Mouse (Mus musculus) hindbrain, embryonic 11.5 days (tissue): ENCODE results near the gene Psmg4. TPM values are rescaled to one million over a fixed set of nuclear protein-coding genes. Genes with fewer than 3 reads are reported as not detected.
A peak's percentile ranks its signal among the peaks of the same experiment; 100 is the strongest.

Experiments
- ATAC-seq: fragments of 200-750 bp; cut with Nextera tagmentation; 2 replicates; pipeline ENCODE4 v1.8.0; 2017; ENCODE audit warnings: mild to moderate bottlenecking, moderate TSS enrichment, moderate library complexity; ENCODE audit not compliant: low FRiP score
- DNase-seq: peaks from one replicate; pipeline ENCODE4 v3.0.0-alpha.2; 2015; ENCODE audit warnings: low spot score
- H3K27ac ChIP-seq: fragments of 300-500 bp; sonication (generic); 2 replicates; pipeline ENCODE4 v1.5.1; 2014; ENCODE audit warnings: mild to moderate bottlenecking, low read depth, low read length
- H3K27me3 ChIP-seq: fragments of 300-500 bp; sonication (generic); 2 replicates; pipeline ENCODE4 v1.6.1; 2014; ENCODE audit warnings: mild to moderate bottlenecking, low read length, moderate library complexity, mixed read lengths; ENCODE audit not compliant: control insufficient read depth, insufficient read depth
- H3K36me3 ChIP-seq: fragments of 300-500 bp; sonication (generic); 2 replicates; pipeline ENCODE4 v1.6.1; 2014; ENCODE audit warnings: mild to moderate bottlenecking, low read length, moderate library complexity, mixed read lengths; ENCODE audit not compliant: control insufficient read depth, insufficient read depth
- H3K4me1 ChIP-seq: fragments of 300-500 bp; sonication (generic); replicated peaks from 2 replicates; pipeline ENCODE4 v1.6.1; 2014; ENCODE audit warnings: low read length, mixed read lengths; ENCODE audit not compliant: control insufficient read depth, insufficient read depth
- H3K4me2 ChIP-seq: fragments of 300-500 bp; sonication (generic); replicated peaks from 2 replicates; pipeline ENCODE4 v1.6.1; 2014; ENCODE audit warnings: mild to moderate bottlenecking, low read depth, low read length
- H3K4me3 ChIP-seq: fragments of 300-500 bp; sonication (generic); 2 replicates; pipeline ENCODE4 v1.5.1; 2014; ENCODE audit warnings: low read depth, low read length
- H3K9ac ChIP-seq: fragments of 300-500 bp; sonication (generic); 2 replicates; pipeline ENCODE4 v1.6.1; 2014; ENCODE audit warnings: low read depth, low read length
- H3K9me3 ChIP-seq: fragments of 300-500 bp; sonication (generic); 2 replicates; pipeline ENCODE4 v1.6.1; 2016; ENCODE audit warnings: low read length; ENCODE audit not compliant: control insufficient read depth
- WGBS: fragments of 180-500 bp; shearing (Covaris S2); extraction: QIAGEN DNeasy Blood & Tissue Kit; methylation state at CpG from one replicate; pipeline ENCODE4 v1.1.7; 2014; 5-methylcytosine and 5-hydroxymethylcytosine counted together
- polyA plus RNA-seq: library from polyadenylated mRNA; unstranded; fragments of >200 nt; fragmentation: Nextera tagmentation; extraction: Ambion mirVana; gene quantifications from 2 replicates; pipeline ENCODE4 v1.2.1, GENCODE M21; 2014

Psmg4 gene
- polyA plus RNA-seq, 1 experiment from 2014 or later: 92.0 TPM

GRCm38 (mm10) chr13:34134276-34134675 lies 28.5 kb upstream of the Psmg4 start:
- 27% methylated on average over 7 of the region's 7 CpGs for WGBS
- Histone ChIP-seq H3K4me1 (peaks cover 12% of the 10 kb centered on the region), H3K9ac (peak overlapping the region; percentile 69), H3K4me2 (peak overlapping the region; percentile 60), H3K27me3 (no peaks in the 10 kb centered on the region), H3K9me3 (no peaks in the 10 kb centered on the region), H3K4me3 (0 out of 2 replicates have a peak overlapping the region, but pooled peaks have one; percentile 13), H3K27ac (peak overlapping the region; percentile 100), H3K36me3 (no peaks in the 10 kb centered on the region)
- DNase-seq (peak; percentile 40), ATAC-seq (no peak)

GRCm38 (mm10) chr13:34136605-34137004 lies 26.2 kb upstream of the Psmg4 start:
- Histone ChIP-seq H3K27me3 (no peaks in the 10 kb centered on the region), H3K27ac (peak overlapping the region; percentile 25; the same call in 1 of the 2 replicates), H3K36me3 (no peaks in the 10 kb centered on the region), H3K4me1 (peaks cover 9% of the 10 kb centered on the region), H3K9me3 (no peaks in the 10 kb centered on the region), H3K9ac (no peak overlapping the region), H3K4me2 (no peak overlapping the region), H3K4me3 (no peak overlapping the region)
- ATAC-seq (no peak), DNase-seq (no peak)
- WGBS: 66% methylated on average over 7 of the region's 7 CpGs

- ATAC-seq (peak; percentile 50; the same call in 1 of the 2 replicates), DNase-seq (no peak)
- H3K27me3 ChIP-seq: no peaks in the 10 kb centered on the region
- 34% methylated on average over 5 of the region's 5 CpGs for WGBS
- H3K4me3 ChIP-seq: no peak overlapping the region
- no peak overlapping the region for H3K27ac ChIP-seq
- H3K4me1 ChIP-seq: peaks cover 7% of the 10 kb centered on the region; the same call in 1 of the 2 replicates
- no peak overlapping the region for H3K9ac ChIP-seq
- H3K9me3 ChIP-seq: no peaks in the 10 kb centered on the region
- no peak overlapping the region for H3K4me2 ChIP-seq
- H3K36me3 ChIP-seq: no peaks in the 10 kb centered on the region
These were observed 19.4 kb upstream of the Psmg4 start for GRCm38 (mm10) chr13:34143389-34143788.

GRCm38 (mm10) chr13:34146916-34147315 lies 15.8 kb upstream of the Psmg4 start:
- H3K9ac ChIP-seq: no peak overlapping the region
- no peak overlapping the region for H3K27ac ChIP-seq
- H3K4me2 ChIP-seq: no peak overlapping the region
- ATAC-seq (no peak), DNase-seq (no peak)
- no peaks in the 10 kb centered on the region for H3K9me3 ChIP-seq
- H3K4me3 ChIP-seq: no peak overlapping the region
- WGBS: 65% methylated on average over 3 of the region's 3 CpGs
- H3K4me1 ChIP-seq: peaks cover 19% of the 10 kb centered on the region
- H3K27me3 ChIP-seq: no peaks in the 10 kb centered on the region
- no peaks in the 10 kb centered on the region for H3K36me3 ChIP-seq

- peak overlapping the region; percentile 99 for H3K27ac ChIP-seq
- ATAC-seq: peak; percentile 3; the same call in 1 of the 2 replicates
- no peaks in the 10 kb centered on the region for H3K27me3 ChIP-seq
- no peaks in the 10 kb centered on the region for H3K9me3 ChIP-seq
- peak overlapping the region; percentile 67 for H3K9ac ChIP-seq
- H3K4me1 ChIP-seq: peaks cover 19% of the 10 kb centered on the region
- peak overlapping the region; percentile 42 for H3K4me2 ChIP-seq
- peak; percentile 41 for DNase-seq
- no peaks in the 10 kb centered on the region for H3K36me3 ChIP-seq
- no peak overlapping the region for H3K4me3 ChIP-seq
- WGBS: 43% methylated on average over 3 of the region's 3 CpGs
These were observed 14.6 kb upstream of the Psmg4 start for GRCm38 (mm10) chr13:34148181-34148580.

- ATAC-seq: peak; percentile 92
- Histone ChIP-seq H3K36me3 (no peaks in the 10 kb centered on the region), H3K4me2 (peak overlapping the region; percentile 42), H3K27ac (peak overlapping the region; percentile 99), H3K4me1 (peaks cover 19% of the 10 kb centered on the region), H3K4me3 (peak overlapping the region; percentile 26), H3K27me3 (no peaks in the 10 kb centered on the region), H3K9me3 (no peaks in the 10 kb centered on the region), H3K9ac (peak overlapping the region; percentile 67)
- DNase-seq: peak; percentile 87
- WGBS: 2% methylated on average over 23 of the region's 23 CpGs
These were observed 13.9 kb upstream of the Psmg4 start for GRCm38 (mm10) chr13:34148767-34149392.

GRCm38 (mm10) chr13:34149463-34150176 lies 13.1 kb upstream of the Psmg4 start:
- DNase-seq (peak; percentile 41), ATAC-seq (peak; percentile 20; the same call in 1 of the 2 replicates)
- peak overlapping the region; percentile 42 for H3K4me2 ChIP-seq
- H3K27ac ChIP-seq: peak overlapping the region; percentile 99
- H3K9ac ChIP-seq: peak overlapping the region; percentile 67
- peak overlapping the region; percentile 26 for H3K4me3 ChIP-seq
- no peaks in the 10 kb centered on the region for H3K36me3 ChIP-seq
- WGBS: 51% methylated on average over 5 of the region's 5 CpGs
- peaks cover 19% of the 10 kb centered on the region for H3K4me1 ChIP-seq
- no peaks in the 10 kb centered on the region for H3K27me3 ChIP-seq
- H3K9me3 ChIP-seq: no peaks in the 10 kb centered on the region

GRCm38 (mm10) chr13:34150271-34151027 lies 12.3 kb upstream of the Psmg4 start:
- no peak for ATAC-seq

More at GRCm38 (mm10) chr13:34150271-34151027, 12.3 kb upstream of the Psmg4 start:
- H3K4me3 ChIP-seq: peak overlapping the region; percentile 26; the same call in 1 of the 2 replicates
- no peaks in the 10 kb centered on the region for H3K36me3 ChIP-seq
- H3K27ac ChIP-seq: peak overlapping the region; percentile 99
- peak overlapping the region; percentile 67 for H3K9ac ChIP-seq
- H3K4me1 ChIP-seq: peaks cover 19% of the 10 kb centered on the region
- peak; percentile 60 for DNase-seq
- no peaks in the 10 kb centered on the region for H3K27me3 ChIP-seq
- peak overlapping the region; percentile 42 for H3K4me2 ChIP-seq
- H3K9me3 ChIP-seq: no peaks in the 10 kb centered on the region
- 13% methylated on average over 19 of the region's 19 CpGs for WGBS
